Mouse (Mus musculus) hindbrain, postnatal 0 days (tissue): ENCODE measurements at regions not wholly inside any gene's neighbourhood (a gene's known extent, or its start where the extent isn't known, plus 50 kb on each side); places are given as distances from the start of the nearest gene placed in this dataset.
"Not testable (repeated sequence)": the region's sequence is repeated elsewhere in the genome, so short reads cannot be mapped to it uniquely, and the experiment has no call there.

Experiments used
- ATAC-seq: fragments of 200-750 bp; cut with Nextera tagmentation; 2 replicates; pipeline ENCODE4 v1.8.0; 2017; ENCODE audit warnings: mild to moderate bottlenecking, moderate TSS enrichment, moderate library complexity
- DNase-seq: peaks from one replicate; pipeline ENCODE4 v3.0.0-alpha.2; 2015; ENCODE audit warnings: low spot score
- H3K27ac ChIP-seq: fragments of 300-500 bp; sonication (generic); 2 replicates; pipeline ENCODE4 v1.5.1; 2014; ENCODE audit warnings: mild to moderate bottlenecking
- H3K27me3 ChIP-seq: fragments of 300-500 bp; sonication (generic); 2 replicates; pipeline ENCODE4 v1.6.1; 2014; ENCODE audit warnings: low read length, mixed read lengths; ENCODE audit not compliant: insufficient read depth
- H3K36me3 ChIP-seq: fragments of 300-500 bp; sonication (generic); 2 replicates; pipeline ENCODE4 v1.6.1; 2014; ENCODE audit warnings: low read length, mixed read lengths; ENCODE audit not compliant: insufficient read depth
- H3K4me1 ChIP-seq: fragments of 300-500 bp; sonication (generic); 2 replicates; pipeline ENCODE4 v1.6.1; 2014; ENCODE audit warnings: antibody characterized with exemption, low read length, mixed read lengths; ENCODE audit not compliant: insufficient read depth
- H3K4me2 ChIP-seq: fragments of 300-500 bp; sonication (generic); 2 replicates; pipeline ENCODE4 v1.6.1; 2014; ENCODE audit warnings: low read depth, mild to moderate bottlenecking, low read length, moderate library complexity, mixed read lengths
- H3K4me3 ChIP-seq: fragments of 300-500 bp; sonication (generic); 2 replicates; pipeline ENCODE4 v1.5.1; 2014; ENCODE audit warnings: low read length
- H3K9ac ChIP-seq: fragments of 300-500 bp; sonication (generic); replicated peaks from 2 replicates; pipeline ENCODE4 v1.6.1; 2014; ENCODE audit warnings: mild to moderate bottlenecking, low read length, moderate library complexity, mixed read lengths
- H3K9me3 ChIP-seq: fragments of 300-500 bp; sonication (generic); 2 replicates; pipeline ENCODE4 v1.6.1; 2016; ENCODE audit warnings: low read length, mixed read lengths
- CTCF ChIP-seq: IDR thresholded peaks from 2 replicates; pipeline ENCODE4 v1.5.1; 2016; ENCODE audit warnings: antibody characterized with exemption, control low read depth, low read depth
- WGBS: fragments of 180-500 bp; shearing (Covaris S2); extraction: QIAGEN DNeasy Blood & Tissue Kit; methylation state at CpG from one replicate; pipeline ENCODE4 v1.1.7; 2014; 5-methylcytosine and 5-hydroxymethylcytosine counted together

GRCm38 (mm10) chr17:13555311-13556059 is 201.1 kb downstream of the Tcp10c start:
- not testable (repeated sequence) for H3K4me1 ChIP-seq, H3K4me3 ChIP-seq
- 35% methylated on average over 9 of the region's 9 CpGs for WGBS

GRCm38 (mm10) chr17:13556060-13556660 is 201.8 kb downstream of the Tcp10c start:
- not testable (repeated sequence) for H3K9ac ChIP-seq

More at GRCm38 (mm10) chr17:13555311-13556059, 201.1 kb downstream of the Tcp10c start:
- H3K27ac ChIP-seq, H3K9ac ChIP-seq, H3K9me3 ChIP-seq, ATAC-seq, H3K4me2 ChIP-seq, H3K27me3 ChIP-seq, DNase-seq, H3K36me3 ChIP-seq: not testable (repeated sequence)

GRCm38 (mm10) chr17:13558863-13559262 is 201.5 kb upstream of the Afdn start:
- WGBS: 85% methylated on average over 3 of the region's 3 CpGs
- no peaks in the 10 kb centered on the region for H3K4me1 ChIP-seq

More at GRCm38 (mm10) chr17:13556060-13556660, 201.8 kb downstream of the Tcp10c start:
- H3K4me1 ChIP-seq, H3K4me2 ChIP-seq, H3K27ac ChIP-seq, ATAC-seq, DNase-seq, H3K9me3 ChIP-seq, H3K4me3 ChIP-seq, H3K27me3 ChIP-seq, H3K36me3 ChIP-seq: not testable (repeated sequence)
- WGBS: 85% methylated on average over 16 of the region's 16 CpGs

GRCm38 (mm10) chr17:13561342-13561741 is 199.0 kb upstream of the Afdn start:
- Histone ChIP-seq H3K4me1 (no peaks in the 10 kb centered on the region), H3K27me3 (no peaks in the 10 kb centered on the region), H3K9me3 (no peaks in the 10 kb centered on the region), H3K4me3 (no peak overlapping the region), H3K36me3 (no peaks in the 10 kb centered on the region), H3K4me2 (no peak overlapping the region), H3K9ac (no peak overlapping the region), H3K27ac (no peak overlapping the region)
- no peak for TF ChIP-seq CTCF
- ATAC-seq (no peak), DNase-seq (no peak)
- WGBS: 79% methylated on average over 8 of the region's 8 CpGs

More at GRCm38 (mm10) chr17:13558863-13559262, 201.5 kb upstream of the Afdn start:
- no peak overlapping the region for H3K4me2 ChIP-seq
- no peak for TF ChIP-seq CTCF
- no peak overlapping the region for H3K9ac ChIP-seq
- H3K9me3 ChIP-seq: no peaks in the 10 kb centered on the region
- no peak overlapping the region for H3K27ac ChIP-seq
- no peaks in the 10 kb centered on the region for H3K27me3 ChIP-seq
- H3K4me3 ChIP-seq: no peak overlapping the region
- DNase-seq (no peak), ATAC-seq (no peak)
- no peaks in the 10 kb centered on the region for H3K36me3 ChIP-seq

GRCm38 (mm10) chr17:13562974-13563373 is 197.4 kb upstream of the Afdn start:
- no peaks in the 10 kb centered on the region for H3K4me1 ChIP-seq
- ATAC-seq (no peak), DNase-seq (no peak)
- no peaks in the 10 kb centered on the region for H3K9me3 ChIP-seq
- no peak for TF ChIP-seq CTCF
- no peak overlapping the region for H3K4me3 ChIP-seq
- WGBS: 82% methylated on average over 2 of the region's 2 CpGs
- no peak overlapping the region for H3K27ac ChIP-seq
- no peak overlapping the region for H3K4me2 ChIP-seq
- H3K27me3 ChIP-seq: no peaks in the 10 kb centered on the region
- H3K9ac ChIP-seq: no peak overlapping the region
- H3K36me3 ChIP-seq: no peaks in the 10 kb centered on the region

GRCm38 (mm10) chr17:13564800-13565199 is 195.5 kb upstream of the Afdn start:
- Histone ChIP-seq H3K4me3 (no peak overlapping the region), H3K9ac (no peak overlapping the region), H3K27ac (no peak overlapping the region), H3K36me3 (no peaks in the 10 kb centered on the region), H3K4me1 (no peaks in the 10 kb centered on the region), H3K4me2 (no peak overlapping the region), H3K9me3 (no peaks in the 10 kb centered on the region), H3K27me3 (no peaks in the 10 kb centered on the region)
- no peak for ATAC-seq
- DNase-seq: no peak
- 94% methylated on average over 7 of the region's 7 CpGs for WGBS
- TF ChIP-seq CTCF: no peak

- TF ChIP-seq CTCF: no peak
- ATAC-seq (no peak), DNase-seq (no peak)
- no peak overlapping the region for H3K27ac ChIP-seq
- no peak overlapping the region for H3K4me3 ChIP-seq
- H3K4me2 ChIP-seq: no peak overlapping the region
- H3K4me1 ChIP-seq: no peaks in the 10 kb centered on the region
- no peaks in the 10 kb centered on the region for H3K27me3 ChIP-seq
- H3K9me3 ChIP-seq: no peaks in the 10 kb centered on the region
- WGBS: 81% methylated on average over 7 of the region's 7 CpGs
- H3K36me3 ChIP-seq: no peaks in the 10 kb centered on the region
- no peak overlapping the region for H3K9ac ChIP-seq
Measured at GRCm38 (mm10) chr17:13566680-13567079, 193.7 kb upstream of the Afdn start.
